Mouse (Mus musculus) forebrain, embryonic 11.5 days (tissue): ENCODE measurements around the gene Olfr1537. TPM values are rescaled to one million over a fixed set of nuclear protein-coding genes. Genes with fewer than 3 reads are reported as not detected.

Experiments
- ATAC-seq: fragments of 200-750 bp; cut with Nextera tagmentation; replicated peaks from 2 replicates; pipeline ENCODE4 v1.8.0; 2017; ENCODE audit warnings: moderate TSS enrichment; ENCODE audit not compliant: low FRiP score
- DNase-seq: peaks from one replicate; pipeline ENCODE4 v3.0.0-alpha.2; 2017; ENCODE audit warnings: low spot score
- H3K27ac ChIP-seq: fragments of 300-500 bp; sonication (generic); 2 replicates; pipeline ENCODE4 v1.5.1; 2014; ENCODE audit warnings: low read depth, low read length
- H3K27me3 ChIP-seq: fragments of 300-500 bp; sonication (generic); 2 replicates; pipeline ENCODE4 v1.6.1; 2014; ENCODE audit warnings: mild to moderate bottlenecking, low read length, mixed read lengths; ENCODE audit not compliant: control insufficient read depth, insufficient read depth
- H3K36me3 ChIP-seq: fragments of 300-500 bp; sonication (generic); 2 replicates; pipeline ENCODE4 v1.6.1; 2014; ENCODE audit warnings: mild to moderate bottlenecking, low read length, moderate library complexity, mixed read lengths; ENCODE audit not compliant: control insufficient read depth, insufficient read depth
- H3K4me1 ChIP-seq: fragments of 300-500 bp; sonication (generic); replicated peaks from 2 replicates; pipeline ENCODE4 v1.6.1; 2014; ENCODE audit warnings: low read length, mixed read lengths; ENCODE audit not compliant: control insufficient read depth, insufficient read depth
- H3K4me2 ChIP-seq: fragments of 300-500 bp; sonication (generic); 2 replicates; pipeline ENCODE4 v1.6.1; 2014; ENCODE audit warnings: low read depth, mild to moderate bottlenecking, low read length, moderate library complexity, mixed read lengths; ENCODE audit not compliant: severe bottlenecking
- H3K4me3 ChIP-seq: fragments of 300-500 bp; sonication (generic); 2 replicates; pipeline ENCODE4 v1.5.1; 2014; ENCODE audit warnings: low read depth, low read length
- H3K9ac ChIP-seq: fragments of 300-500 bp; sonication (generic); 2 replicates; pipeline ENCODE4 v1.6.1; 2014; ENCODE audit warnings: low read length
- H3K9me3 ChIP-seq: fragments of 300-500 bp; sonication (generic); 2 replicates; pipeline ENCODE4 v1.6.1; 2016; ENCODE audit warnings: low read length, mixed read lengths; ENCODE audit not compliant: control insufficient read depth
- WGBS: fragments of 180-500 bp; shearing (Covaris S2); extraction: QIAGEN DNeasy Blood & Tissue Kit; methylation state at CpG from one replicate; pipeline ENCODE4 v1.1.7; 2014; 5-methylcytosine and 5-hydroxymethylcytosine counted together
- polyA plus RNA-seq: library from polyadenylated mRNA; unstranded; fragments of >200 nt; fragmentation: Nextera tagmentation; extraction: Ambion mirVana; gene quantifications from 2 replicates; pipeline ENCODE4 v1.2.1, GENCODE M21; 2014

Olfr1537 gene
- not detected in 2 replicates for polyA plus RNA-seq

DNA sequence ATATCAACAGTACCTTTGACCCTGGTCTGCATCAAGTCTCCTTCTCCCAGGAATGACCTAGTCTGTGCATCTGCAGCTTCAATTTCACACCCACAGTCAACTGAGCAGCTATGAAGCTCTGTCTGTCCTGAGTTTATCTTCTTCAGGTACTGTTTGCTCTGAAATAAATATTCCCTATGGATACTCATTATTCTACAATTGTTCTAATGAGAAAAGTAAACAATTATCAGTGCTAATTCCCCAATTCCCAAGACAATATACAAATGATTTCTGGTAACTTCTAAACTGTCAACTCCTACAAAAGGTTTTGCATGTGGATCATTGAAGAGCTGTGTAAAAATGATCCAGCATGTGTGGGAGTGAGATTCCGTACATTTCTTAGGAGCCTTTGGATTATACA, at the start of gene Olfr1537:
Gene Olfr1537 (minus strand): TSS at position 101 of the 400 bp plus-strand sequence.
- H3K9ac ChIP-seq, result no peak within 1 kb of the TSS
- ATAC-seq (no peak), DNase-seq (no peak)
- no peak within 1 kb of the TSS for H3K4me3 ChIP-seq
- H3K9me3 ChIP-seq, result no peaks in the 10 kb centered on the region
- no peaks in the 10 kb centered on the region for H3K27me3 ChIP-seq
- no peak within 1 kb of the TSS for H3K27ac ChIP-seq
- WGBS, result 87% methylated on average over 1 of the region's 1 CpGs
- H3K36me3 ChIP-seq, result no peaks in the 10 kb centered on the region
- no peaks in the 10 kb centered on the region for H3K4me1 ChIP-seq
- H3K4me2 ChIP-seq, result no peak within 1 kb of the TSS

DNA sequence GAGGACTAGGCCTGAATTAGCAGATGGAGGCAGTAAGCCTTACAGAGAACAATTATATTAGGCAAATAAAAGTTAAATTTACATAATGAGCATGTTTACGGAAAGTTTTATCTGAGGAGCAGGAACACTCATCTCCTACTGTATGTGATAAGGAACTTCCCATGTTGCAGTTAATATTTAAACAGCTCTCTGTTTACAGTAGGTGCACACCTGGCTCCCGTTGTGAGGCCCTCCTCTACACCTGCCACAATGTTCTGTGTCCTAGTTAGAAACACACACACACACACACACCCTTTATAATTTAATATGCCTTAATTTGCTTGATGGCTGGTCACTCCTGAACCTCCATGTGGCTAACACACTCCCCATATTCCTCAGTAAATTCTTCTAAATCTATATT, 37.3 kb upstream of the Olfr1537 start:
- Histone ChIP-seq H3K4me2 (no peak overlapping the region), H3K4me3 (no peak overlapping the region), H3K9me3 (no peaks in the 10 kb centered on the region), H3K27me3 (no peaks in the 10 kb centered on the region), H3K36me3 (no peaks in the 10 kb centered on the region), H3K27ac (no peak overlapping the region), H3K4me1 (no peaks in the 10 kb centered on the region), H3K9ac (no peak overlapping the region)
- WGBS, result 91% methylated on average over 2 of the region's 2 CpGs
- ATAC-seq (no peak), DNase-seq (no peak)

DNA sequence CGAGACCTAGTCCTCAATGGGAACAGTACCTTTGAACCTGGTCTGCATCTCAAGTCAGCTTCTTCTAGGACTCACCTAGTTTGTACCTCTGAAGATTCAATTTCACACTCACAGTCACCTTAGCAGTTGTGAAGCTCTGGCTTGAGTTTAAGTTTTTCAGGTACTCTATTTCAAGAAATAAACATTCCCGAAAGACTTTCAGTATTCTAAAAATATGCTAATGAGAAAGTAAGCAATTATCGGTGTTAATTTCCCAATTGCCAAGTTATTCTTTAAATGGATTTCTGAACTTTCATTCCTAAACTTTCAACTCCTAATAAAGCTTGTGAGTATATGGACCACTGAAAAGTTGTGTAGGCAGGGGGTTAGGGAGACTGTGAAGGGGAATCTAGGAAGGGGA, 26.9 kb upstream of the Olfr1537 start, which contains the start of gene Olfr945:
Gene Olfr945 (minus strand): TSS at position 101 of the 400 bp plus-strand sequence.
- no peak within 1 kb of the TSS for H3K27ac ChIP-seq
- H3K9ac ChIP-seq, result no peak within 1 kb of the TSS
- no peaks in the 10 kb centered on the region for H3K9me3 ChIP-seq
- no peaks in the 10 kb centered on the region for H3K36me3 ChIP-seq
- 90% methylated on average over 3 of the region's 3 CpGs for WGBS
- no peak for DNase-seq
- no peak within 1 kb of the TSS for H3K4me2 ChIP-seq
- no peaks in the 10 kb centered on the region for H3K4me1 ChIP-seq
- ATAC-seq, result no peak
- no peak within 1 kb of the TSS for H3K4me3 ChIP-seq
- H3K27me3 ChIP-seq, result no peaks in the 10 kb centered on the region

DNA sequence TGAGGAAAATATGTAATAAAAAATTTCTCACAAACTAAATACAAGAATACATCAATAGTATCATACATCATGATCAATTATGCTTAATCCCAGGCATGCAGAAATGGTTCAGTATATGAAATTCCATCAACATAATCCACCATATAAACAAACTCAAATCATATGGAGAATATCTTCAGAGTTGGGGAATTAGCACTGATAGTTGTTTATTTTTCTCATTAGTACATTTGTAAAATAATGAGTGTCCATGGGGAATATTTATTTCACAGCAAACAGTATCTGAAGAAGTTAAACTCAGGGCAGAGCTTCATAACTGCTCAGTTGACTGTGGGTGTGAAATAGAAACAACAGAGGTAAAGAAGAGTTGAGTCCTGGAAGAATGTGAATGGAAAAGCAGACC, 48.2 kb downstream of the Olfr1537 start, which contains the start of gene Olfr944:
Gene Olfr944 (plus strand): TSS at position 301 of the 400 bp plus-strand sequence.
- Histone ChIP-seq H3K4me3 (no peak within 1 kb of the TSS), H3K27ac (no peak within 1 kb of the TSS), H3K27me3 (no peaks in the 10 kb centered on the region), H3K36me3 (no peaks in the 10 kb centered on the region), H3K9me3 (no peaks in the 10 kb centered on the region), H3K9ac (no peak within 1 kb of the TSS), H3K4me2 (no peak within 1 kb of the TSS), H3K4me1 (no peaks in the 10 kb centered on the region)
- DNase-seq (no peak), ATAC-seq (no peak)

Other genes with a start within 250 kb of the Olfr1537 start
- gene Olfr146, start 226.6 kb downstream of the Olfr1537 start, polyA plus RNA-seq, result not detected in 2 replicates
- gene Olfr937, start 185.0 kb downstream of the Olfr1537 start, polyA plus RNA-seq, result not detected in 2 replicates
- gene Olfr938, start 171.1 kb downstream of the Olfr1537 start, polyA plus RNA-seq, result not detected in 2 replicates
- not detected in 2 replicates for gene Olfr27, start 121.9 kb downstream of the Olfr1537 start, polyA plus RNA-seq
- gene Olfr943, start 83.7 kb downstream of the Olfr1537 start, polyA plus RNA-seq, result not detected in 2 replicates
- not detected in 2 replicates for gene Olfr944, start 48.1 kb downstream of the Olfr1537 start, polyA plus RNA-seq
- gene Olfr945, start 26.8 kb upstream of the Olfr1537 start, polyA plus RNA-seq, result not detected in 2 replicates
- gene Olfr948, start 76.1 kb upstream of the Olfr1537 start, polyA plus RNA-seq, result not detected in 2 replicates
- not detected in 2 replicates for gene Olfr951, start 137.4 kb upstream of the Olfr1537 start, polyA plus RNA-seq
- gene Olfr952, start 177.2 kb upstream of the Olfr1537 start, polyA plus RNA-seq, result not detected in 2 replicates
- not detected in 2 replicates for gene Olfr954, start 206.7 kb upstream of the Olfr1537 start, polyA plus RNA-seq
- not detected in 2 replicates for gene Olfr955, start 221.9 kb upstream of the Olfr1537 start, polyA plus RNA-seq
- not detected in 2 replicates for gene Olfr44, start 244.0 kb upstream of the Olfr1537 start, polyA plus RNA-seq